Mouse (Mus musculus): Measurements from ENCODE around the gene Sdk1. TPM values are rescaled to one million over a fixed set of nuclear protein-coding genes. Genes with fewer than 3 reads are reported as not detected.

Gene Sdk1
- polyA plus RNA-seq, 1 experiment from 2014 or later = 2.0 TPM

DNA sequence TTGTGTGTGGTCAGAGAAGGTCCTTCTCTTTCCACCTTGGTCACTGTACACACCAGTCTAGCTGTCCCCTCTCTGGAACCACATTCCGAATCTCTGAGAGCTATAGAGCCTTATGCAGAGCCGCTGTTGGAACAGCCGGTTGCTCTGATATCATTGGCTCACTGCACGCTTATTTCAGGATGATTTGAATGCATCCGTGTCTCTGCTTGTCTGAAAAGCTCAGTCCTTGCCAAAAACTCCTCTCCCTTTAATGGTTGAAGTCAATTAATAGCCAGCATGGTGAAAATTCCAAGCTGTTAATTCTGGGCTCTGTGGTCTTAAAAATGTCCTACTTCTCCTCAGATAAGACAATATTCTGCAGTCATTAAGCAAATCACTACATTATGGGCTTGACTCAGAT, 974.7 kb downstream of the Sdk1 start:
- whole genome bisulfite sequencing = 59% methylated on average over 5 of the region's 5 CpGs
- H3K4me2 ChIP-seq (ENCODE audit: low read length) = no peak overlapping the region
- no peaks in the 10 kb centered on the region for H3K27me3 ChIP-seq (replicated peaks; ENCODE audit: control insufficient read depth, insufficient read depth, low read length)
- H3K27ac ChIP-seq (ENCODE audit: low read depth, low read length) = no peak overlapping the region
- no peaks in the 10 kb centered on the region for H3K9me3 ChIP-seq (ENCODE audit: control insufficient read depth, low read length)
- no peak overlapping the region for H3K4me3 ChIP-seq (ENCODE audit: low read length)
- H3K4me1 ChIP-seq (ENCODE audit: control insufficient read depth, insufficient read depth, low read depth, low read length) = peaks cover 3% of the 10 kb centered on the region; the same call in 1 of the 2 replicates
- H3K36me3 ChIP-seq (ENCODE audit: control insufficient read depth, insufficient read depth, low read length) = no peaks in the 10 kb centered on the region
- ATAC-seq = no peak; the same call in 1 of the 2 replicates
- H3K9ac ChIP-seq (ENCODE audit: low read depth, low read length) = no peak overlapping the region

DNA sequence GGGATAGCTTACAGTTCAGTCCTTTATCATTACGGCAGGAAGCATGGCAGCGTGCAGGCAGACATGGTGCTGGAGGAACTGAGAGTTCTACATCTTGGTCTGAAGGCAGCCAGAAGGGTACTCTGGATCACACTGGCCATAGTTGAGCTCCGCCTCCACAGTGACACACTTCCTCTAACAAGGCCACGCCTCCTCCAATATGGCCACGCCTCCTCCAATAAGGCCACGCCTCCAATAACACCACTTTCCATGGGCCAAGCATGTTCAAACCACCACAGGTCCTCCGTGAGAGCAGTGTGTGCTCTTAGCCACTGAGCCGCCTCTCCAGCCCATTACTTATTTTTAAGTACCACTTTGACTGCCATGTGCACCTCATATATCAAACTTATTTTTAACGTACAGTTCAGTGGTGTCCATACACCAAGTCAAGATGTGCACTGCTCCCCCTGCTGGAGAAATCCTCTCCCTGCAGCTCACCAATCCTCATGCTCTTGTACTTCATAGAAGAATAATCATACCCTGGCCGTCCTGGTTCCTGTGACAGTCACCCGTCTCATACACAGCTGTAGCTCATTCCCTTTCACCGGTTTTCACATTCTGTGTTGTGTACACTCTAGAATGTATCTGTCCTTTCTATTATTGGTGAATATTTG, 979.7 kb downstream of the Sdk1 start:
- Histone ChIP-seq H3K9me3 (ENCODE audit: control insufficient read depth, low read length) (no peaks in the 10 kb centered on the region), H3K4me3 (ENCODE audit: low read length) (no peak overlapping the region), H3K4me2 (ENCODE audit: low read length) (no peak overlapping the region), H3K4me1 (ENCODE audit: control insufficient read depth, insufficient read depth, low read depth, low read length) (no peaks in the 10 kb centered on the region), H3K36me3 (ENCODE audit: control insufficient read depth, insufficient read depth, low read length) (no peaks in the 10 kb centered on the region), H3K27me3 (replicated peaks; ENCODE audit: control insufficient read depth, insufficient read depth, low read length) (no peaks in the 10 kb centered on the region), H3K27ac (ENCODE audit: low read depth, low read length) (no peak overlapping the region), H3K9ac (ENCODE audit: low read depth, low read length) (no peak overlapping the region)
- no peak for ATAC-seq
- 95% methylated on average over 12 of the region's 12 CpGs for WGBS

DNA sequence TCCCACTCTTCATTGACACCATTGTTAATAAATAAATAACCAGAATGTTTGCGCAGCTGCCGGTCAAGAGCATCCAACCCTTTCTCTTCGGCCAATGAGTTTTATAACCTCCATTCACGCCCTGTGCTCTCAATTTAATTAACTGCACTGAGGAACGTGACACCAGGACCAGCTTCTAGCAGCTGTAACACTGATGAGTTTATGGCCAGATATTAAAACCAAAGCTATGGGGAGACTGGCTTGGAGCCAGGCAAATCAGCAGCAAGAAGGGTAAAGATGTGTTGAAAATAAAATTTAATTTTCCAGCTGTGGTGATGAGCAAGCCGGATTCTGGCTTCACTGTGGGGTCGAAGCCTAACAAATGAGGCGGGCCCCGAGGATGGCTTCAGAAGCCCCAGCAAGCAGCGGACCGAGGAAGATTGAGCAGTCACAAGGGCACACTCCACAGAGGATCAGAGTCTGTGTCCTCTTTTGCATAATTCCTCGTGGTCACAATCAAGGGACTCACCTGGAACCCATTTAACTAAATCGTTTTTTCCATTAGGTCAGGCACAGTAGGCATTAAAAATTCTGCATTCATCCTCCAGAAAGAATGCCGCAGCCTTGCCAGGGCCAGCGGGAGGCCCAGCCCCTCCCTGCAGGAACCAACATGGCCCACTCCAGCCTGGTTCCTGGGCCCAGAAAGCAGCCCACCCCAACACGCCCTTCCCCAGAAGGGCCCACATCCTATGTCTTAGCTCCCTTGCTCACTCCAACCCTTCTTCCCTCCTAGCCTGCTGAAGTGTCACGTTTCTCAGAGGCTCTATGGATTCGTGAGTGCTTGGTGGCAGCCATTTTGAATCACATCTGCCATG, 987.9 kb downstream of the Sdk1 start:
- H3K36me3 ChIP-seq (ENCODE audit: control insufficient read depth, insufficient read depth, low read length) = no peaks in the 10 kb centered on the region
- 0 out of 2 replicates have a peak, but pooled peaks have one; percentile 42 for ATAC-seq
- WGBS = 53% methylated on average over 18 of the region's 18 CpGs

DNA sequence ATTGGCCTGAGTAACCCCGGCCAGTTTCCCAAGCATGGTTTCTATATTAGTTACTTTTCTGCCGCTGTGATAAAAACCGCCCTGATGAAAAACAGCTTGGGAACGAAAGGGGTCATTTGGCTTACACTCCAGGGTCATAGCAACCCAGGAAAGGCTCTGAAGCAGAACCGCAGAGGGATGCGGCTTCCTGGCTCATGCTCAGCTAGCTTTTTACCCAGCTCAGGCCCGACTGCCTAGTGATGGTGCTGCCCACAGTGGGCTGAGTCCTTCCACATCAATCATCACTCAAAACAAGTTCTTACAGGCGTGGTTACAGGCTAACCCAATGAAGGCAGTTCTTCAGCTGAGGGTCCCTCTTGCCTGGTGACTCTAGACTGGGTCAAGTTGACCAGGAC, 988.5 kb downstream of the Sdk1 start:
- Histone ChIP-seq H3K27ac (ENCODE audit: low read depth, low read length) (no peak overlapping the region), H3K4me1 (ENCODE audit: control insufficient read depth, insufficient read depth, low read depth, low read length) (no peaks in the 10 kb centered on the region), H3K36me3 (ENCODE audit: control insufficient read depth, insufficient read depth, low read length) (no peaks in the 10 kb centered on the region), H3K27me3 (replicated peaks; ENCODE audit: control insufficient read depth, insufficient read depth, low read length) (no peaks in the 10 kb centered on the region), H3K9me3 (ENCODE audit: control insufficient read depth, low read length) (no peaks in the 10 kb centered on the region), H3K4me3 (ENCODE audit: low read length) (no peak overlapping the region), H3K4me2 (ENCODE audit: low read length) (no peak overlapping the region), H3K9ac (ENCODE audit: low read depth, low read length) (no peak overlapping the region)
- WGBS = 83% methylated on average over 8 of the region's 8 CpGs
- ATAC-seq = no peak

More for the DNA sequence above, 987.9 kb downstream of the Sdk1 start:
- Histone ChIP-seq H3K4me1 (ENCODE audit: control insufficient read depth, insufficient read depth, low read depth, low read length) (no peaks in the 10 kb centered on the region), H3K9me3 (ENCODE audit: control insufficient read depth, low read length) (no peaks in the 10 kb centered on the region), H3K27me3 (replicated peaks; ENCODE audit: control insufficient read depth, insufficient read depth, low read length) (no peaks in the 10 kb centered on the region), H3K9ac (ENCODE audit: low read depth, low read length) (no peak overlapping the region), H3K27ac (ENCODE audit: low read depth, low read length) (no peak overlapping the region), H3K4me3 (ENCODE audit: low read length) (no peak overlapping the region), H3K4me2 (ENCODE audit: low read length) (no peak overlapping the region)

DNA sequence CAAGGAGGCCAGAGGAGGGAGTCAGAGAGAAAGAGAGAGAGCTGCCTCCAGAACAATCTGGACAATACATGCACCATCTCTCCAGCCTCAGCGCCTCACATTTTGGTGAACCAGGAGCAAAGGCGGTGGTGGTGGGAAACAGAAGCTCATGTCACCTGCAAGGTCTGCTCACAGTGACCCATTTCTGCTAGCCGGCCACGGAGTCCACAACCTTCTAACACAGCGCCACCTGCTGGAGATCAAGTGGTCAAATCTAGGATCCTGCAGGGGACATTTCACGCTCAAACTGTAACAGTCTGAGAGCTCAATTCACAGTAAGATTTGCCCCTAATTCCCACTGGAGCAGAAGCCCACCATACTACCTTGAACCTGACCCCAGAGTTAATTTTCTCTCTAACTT, 999.0 kb downstream of the Sdk1 start:
- Histone ChIP-seq H3K36me3 (ENCODE audit: control insufficient read depth, insufficient read depth, low read length) (no peaks in the 10 kb centered on the region), H3K4me1 (ENCODE audit: control insufficient read depth, insufficient read depth, low read depth, low read length) (peaks cover 5% of the 10 kb centered on the region), H3K9ac (ENCODE audit: low read depth, low read length) (no peak overlapping the region), H3K4me3 (ENCODE audit: low read length) (no peak overlapping the region), H3K27ac (ENCODE audit: low read depth, low read length) (no peak overlapping the region), H3K9me3 (ENCODE audit: control insufficient read depth, low read length) (0 out of 2 replicates have a peak, but pooled peaks cover 2% of the 10 kb centered on the region), H3K4me2 (ENCODE audit: low read length) (no peak overlapping the region), H3K27me3 (replicated peaks; ENCODE audit: control insufficient read depth, insufficient read depth, low read length) (no peaks in the 10 kb centered on the region)
- 91% methylated on average over 6 of the region's 6 CpGs for WGBS
- no peak for ATAC-seq

DNA sequence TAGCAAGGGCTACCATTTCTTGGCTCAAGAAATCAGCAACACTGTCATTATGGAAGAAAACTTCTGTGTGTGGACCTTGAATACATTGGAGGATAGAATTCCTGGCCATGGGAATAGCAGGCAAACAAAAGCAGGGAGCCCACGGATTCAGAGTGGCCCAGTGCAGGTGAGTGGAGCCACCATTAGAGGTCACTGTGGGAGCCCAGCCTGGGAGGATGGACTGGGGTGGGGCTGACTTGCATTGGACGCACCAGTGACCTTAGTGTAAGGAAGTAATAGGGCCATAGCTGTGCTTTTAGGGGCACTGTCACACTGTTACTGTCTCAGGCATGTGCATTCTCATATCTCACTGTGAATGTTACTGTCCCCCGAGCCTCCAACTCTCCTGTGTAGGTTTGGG, 1001.3 kb downstream of the Sdk1 start:
- Histone ChIP-seq H3K9ac (ENCODE audit: low read depth, low read length) (no peak overlapping the region), H3K4me3 (ENCODE audit: low read length) (no peak overlapping the region), H3K27me3 (replicated peaks; ENCODE audit: control insufficient read depth, insufficient read depth, low read length) (no peaks in the 10 kb centered on the region), H3K9me3 (ENCODE audit: control insufficient read depth, low read length) (0 out of 2 replicates have a peak, but pooled peaks cover 2% of the 10 kb centered on the region), H3K4me1 (ENCODE audit: control insufficient read depth, insufficient read depth, low read depth, low read length) (peaks cover 5% of the 10 kb centered on the region), H3K4me2 (ENCODE audit: low read length) (no peak overlapping the region), H3K27ac (ENCODE audit: low read depth, low read length) (no peak overlapping the region), H3K36me3 (ENCODE audit: control insufficient read depth, insufficient read depth, low read length) (no peaks in the 10 kb centered on the region)
- ATAC-seq = no peak
- 51% methylated on average over 3 of the region's 3 CpGs for WGBS

DNA sequence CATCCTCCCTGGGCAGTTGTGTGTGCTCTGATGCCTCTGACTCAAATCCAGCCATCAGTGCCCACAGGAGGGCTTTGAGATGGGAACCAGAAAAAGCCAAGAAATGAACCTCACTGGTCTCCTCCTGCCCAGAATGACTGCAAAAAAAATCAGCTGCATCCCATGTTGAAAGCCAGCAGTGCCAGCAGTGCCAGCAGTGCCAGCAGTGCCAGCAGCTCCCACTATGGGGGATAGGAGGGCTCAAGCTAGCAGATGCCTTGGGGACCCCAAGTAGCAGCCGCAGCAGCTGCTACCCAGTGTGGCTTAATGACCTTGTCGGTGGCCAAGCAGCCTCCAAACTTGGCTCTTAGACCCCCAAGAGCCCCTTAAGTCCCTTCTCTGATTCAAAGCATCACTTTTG, 1001.8 kb downstream of the Sdk1 start:
- H3K4me1 ChIP-seq (ENCODE audit: control insufficient read depth, insufficient read depth, low read depth, low read length) = no peaks in the 10 kb centered on the region; the same call in none of the 2 replicates
- H3K27ac ChIP-seq (ENCODE audit: low read depth, low read length) = no peak overlapping the region
- WGBS = 68% methylated on average over 2 of the region's 2 CpGs
- 0 out of 2 replicates have a peak, but pooled peaks cover 2% of the 10 kb centered on the region for H3K9me3 ChIP-seq (ENCODE audit: control insufficient read depth, low read length)
- ATAC-seq = no peak
- no peak overlapping the region for H3K9ac ChIP-seq (ENCODE audit: low read depth, low read length)
- no peak overlapping the region for H3K4me3 ChIP-seq (ENCODE audit: low read length)
- H3K27me3 ChIP-seq (replicated peaks; ENCODE audit: control insufficient read depth, insufficient read depth, low read length) = no peaks in the 10 kb centered on the region
- no peak overlapping the region for H3K4me2 ChIP-seq (ENCODE audit: low read length)
- H3K36me3 ChIP-seq (ENCODE audit: control insufficient read depth, insufficient read depth, low read length) = no peaks in the 10 kb centered on the region

DNA sequence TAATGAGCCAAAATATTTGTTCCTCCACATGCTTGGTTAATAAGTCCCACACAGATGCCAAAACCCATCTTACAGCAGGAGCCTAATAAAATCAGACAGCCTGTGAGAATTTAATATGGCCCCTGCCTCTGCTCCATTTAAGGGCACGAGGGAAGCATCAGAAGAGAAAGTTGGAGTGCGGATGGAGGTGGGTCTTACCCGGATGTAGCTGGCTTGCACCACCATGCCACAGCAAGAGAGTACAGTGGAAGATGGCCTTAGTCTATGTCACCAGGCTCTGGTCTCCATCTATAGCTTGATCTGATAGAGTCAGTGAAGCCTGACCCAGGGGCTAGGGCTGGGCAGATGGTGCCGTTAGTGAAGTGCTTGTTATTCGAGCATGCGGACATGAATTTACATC, 1014.9 kb downstream of the Sdk1 start:
- 67% methylated on average over 6 of the region's 6 CpGs for WGBS
- Histone ChIP-seq H3K27me3 (replicated peaks; ENCODE audit: control insufficient read depth, insufficient read depth, low read length) (no peaks in the 10 kb centered on the region), H3K36me3 (ENCODE audit: control insufficient read depth, insufficient read depth, low read length) (no peaks in the 10 kb centered on the region), H3K4me3 (ENCODE audit: low read length) (no peak overlapping the region), H3K4me2 (ENCODE audit: low read length) (no peak overlapping the region), H3K4me1 (ENCODE audit: control insufficient read depth, insufficient read depth, low read depth, low read length) (no peaks in the 10 kb centered on the region), H3K9ac (ENCODE audit: low read depth, low read length) (no peak overlapping the region), H3K27ac (ENCODE audit: low read depth, low read length) (no peak overlapping the region), H3K9me3 (ENCODE audit: control insufficient read depth, low read length) (no peaks in the 10 kb centered on the region)
- ATAC-seq = peak; percentile 67

DNA sequence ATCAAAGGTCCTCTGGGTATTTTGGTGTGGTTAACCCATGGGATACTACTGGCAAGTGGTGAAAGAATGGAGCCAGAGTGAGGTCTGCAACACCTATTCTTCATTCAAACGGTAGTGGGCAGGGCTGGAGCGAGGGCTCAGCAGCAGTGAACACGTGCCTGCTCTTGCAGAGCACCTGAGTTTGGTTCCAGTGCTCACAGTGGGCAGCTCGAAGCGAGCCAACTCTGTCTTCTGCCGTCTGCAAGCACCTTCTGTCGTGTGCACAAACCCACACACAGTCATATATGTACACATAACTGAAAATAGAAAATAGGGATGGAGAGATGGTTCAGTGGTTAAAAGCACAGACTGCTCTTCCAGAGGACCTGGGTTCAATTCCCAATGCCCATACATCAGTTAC, 1017.4 kb downstream of the Sdk1 start:
- Histone ChIP-seq H3K4me2 (ENCODE audit: low read length) (no peak overlapping the region), H3K9me3 (ENCODE audit: control insufficient read depth, low read length) (no peaks in the 10 kb centered on the region)

More for the DNA sequence above, 1017.4 kb downstream of the Sdk1 start:
- H3K36me3 ChIP-seq (ENCODE audit: control insufficient read depth, insufficient read depth, low read length) = no peaks in the 10 kb centered on the region
- no peak overlapping the region for H3K4me3 ChIP-seq (ENCODE audit: low read length)
- whole genome bisulfite sequencing = 78% methylated on average over 7 of the region's 7 CpGs
- H3K27ac ChIP-seq (ENCODE audit: low read depth, low read length) = no peak overlapping the region
- no peak for ATAC-seq
- H3K9ac ChIP-seq (ENCODE audit: low read depth, low read length) = no peak overlapping the region
- H3K4me1 ChIP-seq (ENCODE audit: control insufficient read depth, insufficient read depth, low read depth, low read length) = no peaks in the 10 kb centered on the region
- no peaks in the 10 kb centered on the region for H3K27me3 ChIP-seq (replicated peaks; ENCODE audit: control insufficient read depth, insufficient read depth, low read length)

Measured in hindbrain, embryonic 16.5 days (tissue).